Mouse (Mus musculus) cerebellum, adult (tissue): ENCODE results near the gene Olfr765.
"Not testable (repeated sequence)": the region's sequence is repeated elsewhere in the genome, so short reads cannot be mapped to it uniquely, and the experiment has no call there.

ENCODE experiments used
- ATAC-seq: cut with Nextera tagmentation; 2 replicates; pipeline ENCODE4 v1.9.2; 2017; ENCODE audit warnings: mild to moderate bottlenecking, moderate library complexity, mixed read lengths; ENCODE audit not compliant: insufficient number of reproducible peaks, low FRiP score, low TSS enrichment

Olfr765 gene

GRCm38 (mm10) chr10:129049898-129050297 is at the start of gene Olfr765:
Olfr765 (minus strand) TSS chr10:129049998.
- not testable (repeated sequence) for ATAC-seq

GRCm38 (mm10) chr10:129099275-129099674 is 49.5 kb upstream of the Olfr765 start, which contains the start of gene Olfr768:
Olfr768 (minus strand) TSS chr10:129099375.
- ATAC-seq: no peak

GRCm38 (mm10) chr10:129082810-129083209 is 33.0 kb upstream of the Olfr765 start, which contains the start of gene Olfr767:
Olfr767 (minus strand) TSS chr10:129082910.
- ATAC-seq: not testable (repeated sequence)

GRCm38 (mm10) chr10:129068877-129069276 is 19.1 kb upstream of the Olfr765 start, which contains the start of gene Olfr766-ps1:
Olfr766-ps1 (minus strand) TSS chr10:129068977.
- ATAC-seq: no peak

GRCm38 (mm10) chr10:129039796-129040195 is 10.0 kb downstream of the Olfr765 start, which contains the start of gene Olfr764-ps1:
Olfr764-ps1 (minus strand) TSS chr10:129039896.
- ATAC-seq: no peak

- no peak for ATAC-seq
These were observed 21.5 kb downstream of the Olfr765 start for GRCm38 (mm10) chr10:129028343-129028742.

- ATAC-seq: no peak
These were observed 23.7 kb downstream of the Olfr765 start for GRCm38 (mm10) chr10:129026018-129026662.

- no peak for ATAC-seq
These were observed 26.5 kb downstream of the Olfr765 start for GRCm38 (mm10) chr10:129023319-129023718.

- no peak for ATAC-seq
These were observed 35.3 kb downstream of the Olfr765 start for GRCm38 (mm10) chr10:129014477-129014876.

GRCm38 (mm10) chr10:129011511-129011910 is 38.3 kb downstream of the Olfr765 start:
- peak; percentile 61; the same call in 1 of the 2 replicates for ATAC-seq

- ATAC-seq: no peak
These were observed 39.4 kb downstream of the Olfr765 start, which contains the start of gene Olfr763 for GRCm38 (mm10) chr10:129010288-129010841. Olfr763 (plus strand) TSS chr10:129010791.

- no peak for ATAC-seq
These were observed 45.5 kb downstream of the Olfr765 start for GRCm38 (mm10) chr10:129004032-129004920.

- no peak for ATAC-seq
These were observed 53.2 kb downstream of the Olfr765 start for GRCm38 (mm10) chr10:128996523-128997040.

GRCm38 (mm10) chr10:128995796-128996195 is 54.0 kb downstream of the Olfr765 start:
- ATAC-seq: no peak
